Mouse (Mus musculus) heart, postnatal 4 days (tissue): ENCODE data around the gene 4921509C19Rik. TPM values are rescaled to one million over a fixed set of nuclear protein-coding genes. Genes with fewer than 3 reads are reported as not detected.
"Not testable (repeated sequence)": the region's sequence is repeated elsewhere in the genome, so short reads cannot be mapped to it uniquely, and the experiment has no call there.

ENCODE experiments used
- DNase-seq: peaks from one replicate; pipeline ENCODE4 v3.0.0; 2021
- total RNA-seq, 2 experiments: library from RNA; stranded (reverse); gene quantifications; 2 replicates each; pipeline ENCODE4 v1.2.3; 2021

The 4921509C19Rik gene
- total RNA-seq: not detected

- not testable (repeated sequence) for DNase-seq
Observed at GRCm38 (mm10) chr2:151476053-151476452, at the start of gene 4921509C19Rik. TSS of gene 4921509C19Rik (minus strand) at chr2:151476153.

- no peak for DNase-seq
Observed at GRCm38 (mm10) chr2:151525520-151525919, 49.6 kb upstream of the 4921509C19Rik start.

- no peak for DNase-seq
Observed at GRCm38 (mm10) chr2:151524324-151525041, 48.5 kb upstream of the 4921509C19Rik start.

GRCm38 (mm10) chr2:151519000-151519399, 43.0 kb upstream of the 4921509C19Rik start:
- DNase-seq: no peak

GRCm38 (mm10) chr2:151513525-151514285, 37.8 kb upstream of the 4921509C19Rik start:
- DNase-seq: no peak

GRCm38 (mm10) chr2:151512199-151512598, 36.2 kb upstream of the 4921509C19Rik start:
- DNase-seq: peak; percentile 83

- DNase-seq: no peak
Observed at GRCm38 (mm10) chr2:151504226-151504625, 28.3 kb upstream of the 4921509C19Rik start.

GRCm38 (mm10) chr2:151500442-151501007, 24.6 kb upstream of the 4921509C19Rik start:
- no peak for DNase-seq

- DNase-seq: no peak
Observed at GRCm38 (mm10) chr2:151498358-151498757, 22.4 kb upstream of the 4921509C19Rik start.

GRCm38 (mm10) chr2:151494035-151494803, 18.3 kb upstream of the 4921509C19Rik start, which contains the start of gene Nsfl1c:
TSS of gene Nsfl1c (plus strand) at chr2:151494182.
- DNase-seq: peak; percentile 99

- DNase-seq: no peak
Observed at GRCm38 (mm10) chr2:151486496-151486895, 10.5 kb upstream of the 4921509C19Rik start.

- not testable (repeated sequence) for DNase-seq
Observed at GRCm38 (mm10) chr2:151434971-151435370, 41.0 kb downstream of the 4921509C19Rik start.

GRCm38 (mm10) chr2:151434203-151434602, 41.8 kb downstream of the 4921509C19Rik start:
- peak; percentile 10 for DNase-seq

Other genes starting within 250 kb of the 4921509C19Rik start
- gene Nsfl1c, start 18.0 kb upstream of the 4921509C19Rik start, total RNA-seq: 100 to 1,000 TPM; 101 to 102 TPM
- gene Fkbp1a, start 66.3 kb upstream of the 4921509C19Rik start, total RNA-seq: 100 to 1,000 TPM; 453 to 456 TPM
- gene Sdcbp2, start 96.5 kb upstream of the 4921509C19Rik start, total RNA-seq: 1 to 10 TPM; 3.4 to 4.3 TPM
- gene Snph, start 156.4 kb upstream of the 4921509C19Rik start, total RNA-seq: 1 to 10 TPM; 2.2 TPM
- gene Rad21l, start 192.4 kb upstream of the 4921509C19Rik start, total RNA-seq: not detected
- gene Tmem74b, start 225.9 kb upstream of the 4921509C19Rik start, total RNA-seq: 1 to 10 TPM; 5.0 to 5.1 TPM